Mouse (Mus musculus) neural tube, embryonic 12.5 days (tissue): ENCODE data around the gene Olfr358. TPM values are rescaled to one million over a fixed set of nuclear protein-coding genes. Genes with fewer than 3 reads are reported as not detected.

Experiments used
- ATAC-seq: fragments of 200-750 bp; cut with Nextera tagmentation; 2 replicates; pipeline ENCODE4 v1.8.0; 2017; ENCODE audit warnings: low read depth, mild to moderate bottlenecking, moderate TSS enrichment, moderate library complexity; ENCODE audit not compliant: low FRiP score
- H3K27ac ChIP-seq: fragments of 300-500 bp; sonication (generic); 2 replicates; pipeline ENCODE4 v1.5.1; 2016
- H3K27me3 ChIP-seq: fragments of 300-500 bp; sonication (generic); replicated peaks from 2 replicates; pipeline ENCODE4 v1.6.1; 2016; ENCODE audit warnings: mild to moderate bottlenecking
- H3K36me3 ChIP-seq: fragments of 300-500 bp; sonication (generic); 2 replicates; pipeline ENCODE4 v1.6.1; 2016; ENCODE audit warnings: mild to moderate bottlenecking
- H3K4me1 ChIP-seq: fragments of 300-500 bp; sonication (generic); 2 replicates; pipeline ENCODE4 v1.6.1; 2016
- H3K4me2 ChIP-seq: fragments of 300-500 bp; sonication (generic); replicated peaks from 2 replicates; pipeline ENCODE4 v1.6.1; 2016; ENCODE audit warnings: mild to moderate bottlenecking
- H3K4me3 ChIP-seq: fragments of 300-500 bp; sonication (generic); 2 replicates; pipeline ENCODE4 v1.5.1; 2016
- H3K9ac ChIP-seq: fragments of 300-500 bp; sonication (generic); 2 replicates; pipeline ENCODE4 v1.6.1; 2016; ENCODE audit warnings: mild to moderate bottlenecking
- H3K9me3 ChIP-seq: fragments of 300-500 bp; sonication (generic); 2 replicates; pipeline ENCODE4 v1.6.1; 2016; ENCODE audit warnings: mild to moderate bottlenecking
- WGBS: fragments of 180-500 bp; shearing (Covaris S2); methylation state at CpG from one replicate; pipeline ENCODE4 v1.1.7; 2016; 5-methylcytosine and 5-hydroxymethylcytosine counted together
- polyA plus RNA-seq: library from polyadenylated mRNA; unstranded; fragments of >200 nt; fragmentation: Nextera tagmentation; extraction: Ambion mirVana; gene quantifications from 2 replicates; pipeline ENCODE4 v1.2.1, GENCODE M21; 2016

Olfr358 gene
- polyA plus RNA-seq, result not detected in 2 replicates

DNA sequence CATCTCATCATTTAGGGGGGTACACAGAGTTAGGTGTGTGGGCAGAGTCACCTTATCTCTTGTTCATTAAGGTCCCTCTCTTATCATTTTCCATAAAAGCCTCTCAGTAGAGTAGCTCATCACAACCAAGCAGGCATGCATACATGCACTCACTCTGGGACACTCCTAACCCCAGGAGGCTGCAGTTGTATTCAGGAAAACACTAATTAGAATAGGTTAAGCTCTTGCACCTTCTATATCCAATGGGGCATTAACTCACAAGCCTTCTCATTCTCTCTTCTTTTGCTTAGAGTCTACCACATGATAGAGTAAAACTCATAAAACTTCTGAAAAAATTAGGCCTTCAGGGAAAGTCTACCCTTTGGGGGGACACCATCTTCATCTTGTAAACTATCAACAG, at the start of gene Olfr358:
Olfr358 (minus strand) TSS at position 101 of the 400 bp plus-strand sequence.
- Histone ChIP-seq H3K4me1 (no peaks in the 10 kb centered on the region), H3K4me2 (no peak within 1 kb of the TSS), H3K9ac (no peak within 1 kb of the TSS), H3K4me3 (no peak within 1 kb of the TSS), H3K36me3 (no peaks in the 10 kb centered on the region), H3K9me3 (peaks cover 16% of the 10 kb centered on the region), H3K27me3 (no peaks in the 10 kb centered on the region), H3K27ac (no peak within 1 kb of the TSS)
- ATAC-seq, result no peak

- ATAC-seq, result no peak
- Histone ChIP-seq H3K27me3 (no peaks in the 10 kb centered on the region), H3K36me3 (no peaks in the 10 kb centered on the region), H3K4me2 (no peak overlapping the region), H3K27ac (no peak overlapping the region), H3K4me1 (no peaks in the 10 kb centered on the region), H3K9ac (no peak overlapping the region), H3K4me3 (no peak overlapping the region), H3K9me3 (peaks cover 10% of the 10 kb centered on the region; the same call in 1 of the 2 replicates)
- 74% methylated on average over 1 of the region's 1 CpGs for WGBS
These were observed 12.1 kb downstream of the Olfr358 start for GRCm38 (mm10) chr2:36997030-36997429.

GRCm38 (mm10) chr2:36993527-36993926, 15.6 kb downstream of the Olfr358 start, which contains the start of gene Olfr357:
Gene Olfr357 (plus strand): TSS chr2:36993827.
- Histone ChIP-seq H3K9ac (no peak within 1 kb of the TSS), H3K27ac (no peak within 1 kb of the TSS), H3K9me3 (peaks cover 10% of the 10 kb centered on the region; the same call in 1 of the 2 replicates), H3K36me3 (no peaks in the 10 kb centered on the region), H3K27me3 (no peaks in the 10 kb centered on the region), H3K4me1 (no peaks in the 10 kb centered on the region), H3K4me2 (no peak within 1 kb of the TSS), H3K4me3 (no peak within 1 kb of the TSS)
- no peak for ATAC-seq
- 58% methylated on average over 1 of the region's 1 CpGs for WGBS

Other genes starting within 250 kb of the Olfr358 start
- not detected in 2 replicates for gene Olfr348, start 225.1 kb downstream of the Olfr358 start, polyA plus RNA-seq
- not detected in 2 replicates for gene Olfr50, start 218.8 kb downstream of the Olfr358 start, polyA plus RNA-seq
- not detected in 2 replicates for gene Olfr3, start 192.3 kb downstream of the Olfr358 start, polyA plus RNA-seq
- not detected in 2 replicates for gene Olfr350, start 163.0 kb downstream of the Olfr358 start, polyA plus RNA-seq
- gene Olfr351, start 146.7 kb downstream of the Olfr358 start, polyA plus RNA-seq, result not detected in 2 replicates
- gene Olfr352, start 140.9 kb downstream of the Olfr358 start, polyA plus RNA-seq, result not detected in 2 replicates
- gene Olfr353, start 116.4 kb downstream of the Olfr358 start, polyA plus RNA-seq, result not detected in 2 replicates
- not detected in 2 replicates for gene Olfr354, start 103.7 kb downstream of the Olfr358 start, polyA plus RNA-seq
- gene Olfr355, start 80.4 kb downstream of the Olfr358 start, polyA plus RNA-seq, result not detected in 2 replicates
- gene Olfr356, start 72.2 kb downstream of the Olfr358 start, polyA plus RNA-seq, result not detected in 2 replicates
- not detected in 2 replicates for gene Olfr357, start 15.5 kb downstream of the Olfr358 start, polyA plus RNA-seq
- gene Olfr360, start 56.4 kb upstream of the Olfr358 start, polyA plus RNA-seq, result not detected in 2 replicates
- gene Olfr361, start 80.0 kb upstream of the Olfr358 start, polyA plus RNA-seq, result not detected in 2 replicates
- not detected in 2 replicates for gene Olfr362, start 108.6 kb upstream of the Olfr358 start, polyA plus RNA-seq
- not detected in 2 replicates for gene Olfr364-ps1, start 130.0 kb upstream of the Olfr358 start, polyA plus RNA-seq
- not detected in 2 replicates for gene Olfr365, start 178.9 kb upstream of the Olfr358 start, polyA plus RNA-seq
- not detected in 2 replicates for gene Olfr366, start 202.2 kb upstream of the Olfr358 start, polyA plus RNA-seq